Mouse (Mus musculus) ES-Bruce4 (cell line): Measurements from ENCODE around the gene Kif11. TPM values are rescaled to one million over a fixed set of nuclear protein-coding genes. Genes with fewer than 3 reads are reported as not detected.

Experiments
- H3K27ac ChIP-seq: 2 replicates; pipeline ENCODE4 v1.5.1; 2012; ENCODE audit warnings: low read length, inconsistent platforms; ENCODE audit not compliant: insufficient read depth
- H3K27me3 ChIP-seq: 2 replicates; pipeline ENCODE4 v1.6.1; 2012; ENCODE audit warnings: mild to moderate bottlenecking, low read length, inconsistent platforms; ENCODE audit not compliant: control insufficient read depth, poor library complexity, insufficient read depth, severe bottlenecking
- H3K36me3 ChIP-seq: 2 replicates; pipeline ENCODE4 v1.6.1; 2012; ENCODE audit warnings: inconsistent platforms, mild to moderate bottlenecking, low read length, moderate library complexity; ENCODE audit not compliant: control insufficient read depth, poor library complexity, insufficient read depth, severe bottlenecking
- H3K4me1 ChIP-seq: one replicate; pipeline ENCODE4 v1.8.1; 2011; ENCODE audit warnings: low read length; ENCODE audit not compliant: control insufficient read depth, insufficient read depth
- H3K4me3 ChIP-seq: 2 replicates; pipeline ENCODE4 v1.5.1; 2011; ENCODE audit warnings: low read depth, mild to moderate bottlenecking, low read length
- H3K9ac ChIP-seq: 2 replicates; pipeline ENCODE4 v1.6.1; 2012; ENCODE audit warnings: low read depth, mild to moderate bottlenecking, inconsistent platforms; ENCODE audit not compliant: poor library complexity, severe bottlenecking
- H3K9me3 ChIP-seq: replicated peaks from 2 replicates; pipeline ENCODE4 v1.6.1; 2012; ENCODE audit warnings: mild to moderate bottlenecking, low read length, inconsistent platforms; ENCODE audit not compliant: control insufficient read depth, poor library complexity, insufficient read depth, severe bottlenecking
- CTCF ChIP-seq: IDR thresholded peaks from one replicate; pipeline ENCODE4 v1.8.1; 2011; ENCODE audit warnings: low read depth, low read length
- EP300 ChIP-seq: IDR thresholded peaks from 2 replicates; pipeline ENCODE4 v1.6.1; 2011; ENCODE audit warnings: low read depth, low read length; ENCODE audit not compliant: insufficient read depth
- POLR2A ChIP-seq: IDR thresholded peaks from one replicate; pipeline ENCODE4 v1.8.1; 2011; ENCODE audit warnings: low read length; ENCODE audit not compliant: insufficient read depth
- polyA plus RNA-seq: library from polyadenylated mRNA; stranded (reverse); fragments of >200 nt; gene quantifications from 2 replicates; pipeline ENCODE4 v1.2.4, GENCODE M21; 2011; ENCODE audit warnings: low read depth; ENCODE audit not compliant: missing spikeins, insufficient read depth, insufficient read length

The Kif11 gene
- polyA plus RNA-seq, 1 experiment, result 146 TPM

DNA sequence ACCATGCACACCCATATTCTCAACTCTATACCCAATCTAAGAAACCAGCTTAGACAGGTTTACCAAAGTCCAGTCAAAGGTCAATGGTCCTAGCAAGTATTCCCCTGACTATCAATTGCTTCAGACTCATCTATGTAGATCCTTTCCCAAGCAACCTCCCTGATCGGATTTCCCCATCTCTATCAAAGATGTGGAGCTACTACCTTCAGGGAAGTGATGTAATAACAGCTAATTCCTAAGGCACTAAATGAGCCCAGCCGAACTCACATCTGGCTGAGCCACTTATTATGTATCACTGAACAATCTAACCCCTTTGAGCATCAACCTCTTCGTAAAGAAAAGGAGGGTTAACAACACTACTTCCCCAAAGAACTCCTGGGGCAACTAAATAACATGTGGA, 23.4 kb upstream of the Kif11 start:
- Histone ChIP-seq H3K9ac (no peak overlapping the region), H3K4me3 (no peak overlapping the region), H3K4me1 (peaks cover 5% of the 10 kb centered on the region), H3K27me3 (no peaks in the 10 kb centered on the region), H3K36me3 (peaks cover 18% of the 10 kb centered on the region), H3K27ac (no peak overlapping the region), H3K9me3 (peaks cover 15% of the 10 kb centered on the region)
- no peak for TF ChIP-seq POLR2A
- no peak for TF ChIP-seq EP300
- TF ChIP-seq CTCF, result no peak

- Histone ChIP-seq H3K9me3 (peaks cover 15% of the 10 kb centered on the region), H3K27me3 (no peaks in the 10 kb centered on the region), H3K36me3 (peaks cover 18% of the 10 kb centered on the region), H3K4me3 (no peak overlapping the region), H3K4me1 (peaks cover 4% of the 10 kb centered on the region), H3K9ac (no peak overlapping the region), H3K27ac (no peak overlapping the region)
- TF ChIP-seq CTCF, result no peak
- no peak for TF ChIP-seq EP300
- no peak for TF ChIP-seq POLR2A
Observed at GRCm38 (mm10) chr19:37353331-37353730, 22.9 kb upstream of the Kif11 start.

GRCm38 (mm10) chr19:37360044-37360443, 16.2 kb upstream of the Kif11 start:
- no peak overlapping the region for H3K4me3 ChIP-seq
- no peaks in the 10 kb centered on the region for H3K36me3 ChIP-seq
- H3K27me3 ChIP-seq, result no peaks in the 10 kb centered on the region
- no peak overlapping the region for H3K9ac ChIP-seq
- no peaks in the 10 kb centered on the region for H3K4me1 ChIP-seq
- H3K27ac ChIP-seq, result no peak overlapping the region
- no peak for TF ChIP-seq CTCF
- no peak for TF ChIP-seq POLR2A
- TF ChIP-seq EP300, result no peak
- no peaks in the 10 kb centered on the region for H3K9me3 ChIP-seq

GRCm38 (mm10) chr19:37362545-37362944, 13.7 kb upstream of the Kif11 start:
- TF ChIP-seq POLR2A, result peak; percentile 24
- no peak for TF ChIP-seq CTCF
- no peaks in the 10 kb centered on the region for H3K27me3 ChIP-seq
- no peaks in the 10 kb centered on the region for H3K36me3 ChIP-seq
- H3K27ac ChIP-seq, result peak overlapping the region; percentile 52
- peak overlapping the region; percentile 79 for H3K9ac ChIP-seq
- H3K4me3 ChIP-seq, result no peak overlapping the region
- no peaks in the 10 kb centered on the region for H3K4me1 ChIP-seq
- H3K9me3 ChIP-seq, result no peaks in the 10 kb centered on the region

GRCm38 (mm10) chr19:37363128-37363939, 12.9 kb upstream of the Kif11 start:
- Histone ChIP-seq H3K27me3 (no peaks in the 10 kb centered on the region), H3K4me3 (no peak overlapping the region), H3K9ac (peak overlapping the region; percentile 45; the same call in 1 of the 2 replicates), H3K9me3 (no peaks in the 10 kb centered on the region), H3K27ac (peak overlapping the region; percentile 51), H3K4me1 (no peaks in the 10 kb centered on the region), H3K36me3 (no peaks in the 10 kb centered on the region)
- TF ChIP-seq POLR2A, result no peak
- TF ChIP-seq CTCF, result no peak
- TF ChIP-seq EP300, result no peak

DNA sequence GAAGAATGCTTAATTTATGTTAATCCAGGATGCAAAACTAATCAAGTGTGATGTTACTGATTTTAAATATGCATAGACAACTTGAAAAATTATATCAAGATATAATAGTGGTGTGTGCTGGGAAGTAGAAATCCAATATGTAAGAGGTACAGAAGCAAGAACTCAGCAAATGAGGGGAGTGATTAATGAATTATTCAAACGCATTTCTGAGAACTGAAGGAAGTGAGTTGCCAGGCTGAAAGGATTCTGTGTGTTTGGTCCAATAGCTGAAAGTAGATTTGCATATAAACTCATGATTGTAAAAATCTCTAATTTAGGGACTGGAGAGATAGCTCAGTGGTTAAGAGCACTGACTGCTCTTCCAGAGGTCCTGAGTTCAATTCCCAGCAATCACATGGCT, 7.2 kb upstream of the Kif11 start:
- Histone ChIP-seq H3K27me3 (no peaks in the 10 kb centered on the region), H3K4me1 (no peaks in the 10 kb centered on the region), H3K36me3 (no peaks in the 10 kb centered on the region), H3K4me3 (no peak overlapping the region), H3K9me3 (no peaks in the 10 kb centered on the region), H3K9ac (no peak overlapping the region), H3K27ac (no peak overlapping the region)
- TF ChIP-seq POLR2A (no peak), EP300 (no peak), CTCF (no peak)
